Mouse (Mus musculus): ENCODE measurements at regions not wholly inside any gene's neighbourhood (a gene's known extent, or its start where the extent isn't known, plus 50 kb on each side); places are given as distances from the start of the nearest gene placed in this dataset.

GRCm38 (mm10) chr2:11416122-11416521, 137.8 kb downstream of the Pfkfb3 start:
- H3K9me3 ChIP-seq, result no peaks in the 10 kb centered on the region
- peaks cover 5% of the 10 kb centered on the region for H3K27me3 ChIP-seq (replicated peaks)
- peaks cover 23% of the 10 kb centered on the region for H3K4me1 ChIP-seq
- H3K36me3 ChIP-seq (replicated peaks; ENCODE audit: low read length), result no peaks in the 10 kb centered on the region
- no peak overlapping the region for H3K4me3 ChIP-seq (replicated peaks)
- TF ChIP-seq GATA1 (IDR thresholded peaks at IDR 0.05; ENCODE audit: borderline replicate concordance, low read length) (no peak), FLI1 (IDR thresholded peaks at IDR 0.05; ENCODE audit: low read length) (no peak)

- Histone ChIP-seq H3K4me3 (replicated peaks) (no peak overlapping the region), H3K27me3 (replicated peaks) (peaks cover 6% of the 10 kb centered on the region), H3K9me3 (no peaks in the 10 kb centered on the region), H3K4me1 (peaks cover 10% of the 10 kb centered on the region), H3K36me3 (replicated peaks; ENCODE audit: low read length) (no peaks in the 10 kb centered on the region)
- TF ChIP-seq GATA1 (IDR thresholded peaks at IDR 0.05; ENCODE audit: borderline replicate concordance, low read length), result no peak
- TF ChIP-seq FLI1 (IDR thresholded peaks at IDR 0.05; ENCODE audit: low read length), result no peak
Observed at GRCm38 (mm10) chr2:11412521-11412920, 141.4 kb downstream of the Pfkfb3 start.

GRCm38 (mm10) chr2:11408497-11408896, 145.4 kb downstream of the Pfkfb3 start:
- H3K36me3 ChIP-seq (replicated peaks; ENCODE audit: low read length), result no peaks in the 10 kb centered on the region
- H3K9me3 ChIP-seq, result no peaks in the 10 kb centered on the region
- H3K4me1 ChIP-seq, result peaks cover 10% of the 10 kb centered on the region
- peaks cover 2% of the 10 kb centered on the region for H3K27me3 ChIP-seq (replicated peaks)
- TF ChIP-seq FLI1 (IDR thresholded peaks at IDR 0.05; ENCODE audit: low read length) (no peak), GATA1 (IDR thresholded peaks at IDR 0.05; ENCODE audit: borderline replicate concordance, low read length) (no peak)
- no peak overlapping the region for H3K4me3 ChIP-seq (replicated peaks)

- no peaks in the 10 kb centered on the region for H3K36me3 ChIP-seq (replicated peaks; ENCODE audit: low read length)
- H3K4me3 ChIP-seq (replicated peaks), result no peak overlapping the region
- H3K9me3 ChIP-seq, result no peaks in the 10 kb centered on the region
- H3K27me3 ChIP-seq (replicated peaks), result peaks cover 2% of the 10 kb centered on the region
- TF ChIP-seq FLI1 (IDR thresholded peaks at IDR 0.05; ENCODE audit: low read length), result no peak
- no peak for TF ChIP-seq GATA1 (IDR thresholded peaks at IDR 0.05; ENCODE audit: borderline replicate concordance, low read length)
- H3K4me1 ChIP-seq, result peaks cover 5% of the 10 kb centered on the region
Observed at GRCm38 (mm10) chr2:11406103-11406615, 147.7 kb downstream of the Pfkfb3 start.

- Histone ChIP-seq H3K36me3 (replicated peaks; ENCODE audit: low read length) (no peaks in the 10 kb centered on the region), H3K4me3 (replicated peaks) (no peak overlapping the region)
- TF ChIP-seq GATA1 (IDR thresholded peaks at IDR 0.05; ENCODE audit: borderline replicate concordance, low read length), result no peak
Observed at GRCm38 (mm10) chr2:11402218-11402848, 151.5 kb downstream of the Pfkfb3 start.

GRCm38 (mm10) chr2:11399411-11399810, 154.5 kb downstream of the Pfkfb3 start:
- H3K36me3 ChIP-seq (replicated peaks; ENCODE audit: low read length), result no peaks in the 10 kb centered on the region
- no peaks in the 10 kb centered on the region for H3K27me3 ChIP-seq (replicated peaks)
- TF ChIP-seq GATA1 (IDR thresholded peaks at IDR 0.05; ENCODE audit: borderline replicate concordance, low read length), result no peak
- TF ChIP-seq FLI1 (IDR thresholded peaks at IDR 0.05; ENCODE audit: low read length), result no peak
- H3K4me3 ChIP-seq (replicated peaks), result no peak overlapping the region
- no peaks in the 10 kb centered on the region for H3K9me3 ChIP-seq
- H3K4me1 ChIP-seq, result peaks cover 37% of the 10 kb centered on the region

More at GRCm38 (mm10) chr2:11402218-11402848, 151.5 kb downstream of the Pfkfb3 start:
- no peaks in the 10 kb centered on the region for H3K9me3 ChIP-seq
- H3K27me3 ChIP-seq (replicated peaks), result no peaks in the 10 kb centered on the region
- H3K4me1 ChIP-seq, result peaks cover 17% of the 10 kb centered on the region

GRCm38 (mm10) chr2:11398949-11399348, 154.9 kb downstream of the Pfkfb3 start:
- Histone ChIP-seq H3K27me3 (replicated peaks) (no peaks in the 10 kb centered on the region), H3K4me1 (peaks cover 40% of the 10 kb centered on the region)
- no peak for TF ChIP-seq FLI1 (IDR thresholded peaks at IDR 0.05; ENCODE audit: low read length)
- TF ChIP-seq GATA1 (IDR thresholded peaks at IDR 0.05; ENCODE audit: borderline replicate concordance, low read length), result no peak

GRCm38 (mm10) chr2:11398391-11398790, 155.5 kb downstream of the Pfkfb3 start:
- Histone ChIP-seq H3K36me3 (replicated peaks; ENCODE audit: low read length) (no peaks in the 10 kb centered on the region), H3K4me1 (peaks cover 45% of the 10 kb centered on the region), H3K9me3 (no peaks in the 10 kb centered on the region), H3K4me3 (replicated peaks) (peak overlapping the region; percentile 26), H3K27me3 (replicated peaks) (no peaks in the 10 kb centered on the region)
- TF ChIP-seq GATA1 (IDR thresholded peaks at IDR 0.05; ENCODE audit: borderline replicate concordance, low read length) (no peak), FLI1 (IDR thresholded peaks at IDR 0.05; ENCODE audit: low read length) (no peak)

More at GRCm38 (mm10) chr2:11398949-11399348, 154.9 kb downstream of the Pfkfb3 start:
- Histone ChIP-seq H3K4me3 (replicated peaks) (peak overlapping the region; percentile 21), H3K9me3 (no peaks in the 10 kb centered on the region), H3K36me3 (replicated peaks; ENCODE audit: low read length) (no peaks in the 10 kb centered on the region)

- Histone ChIP-seq H3K36me3 (replicated peaks; ENCODE audit: low read length) (no peaks in the 10 kb centered on the region), H3K4me3 (replicated peaks) (no peak overlapping the region), H3K27me3 (replicated peaks) (no peaks in the 10 kb centered on the region), H3K9me3 (no peaks in the 10 kb centered on the region), H3K4me1 (peaks cover 40% of the 10 kb centered on the region)
- TF ChIP-seq FLI1 (IDR thresholded peaks at IDR 0.05; ENCODE audit: low read length) (no peak), GATA1 (IDR thresholded peaks at IDR 0.05; ENCODE audit: borderline replicate concordance, low read length) (no peak)
Observed at GRCm38 (mm10) chr2:11396835-11397234, 157.0 kb downstream of the Pfkfb3 start.

GRCm38 (mm10) chr2:11394675-11395349, 159.1 kb downstream of the Pfkfb3 start:
- TF ChIP-seq FLI1 (IDR thresholded peaks at IDR 0.05; ENCODE audit: low read length), result no peak
- TF ChIP-seq GATA1 (IDR thresholded peaks at IDR 0.05; ENCODE audit: borderline replicate concordance, low read length), result no peak
- no peaks in the 10 kb centered on the region for H3K36me3 ChIP-seq (replicated peaks; ENCODE audit: low read length)
- H3K4me1 ChIP-seq, result peaks cover 55% of the 10 kb centered on the region
- H3K9me3 ChIP-seq, result no peaks in the 10 kb centered on the region
- H3K27me3 ChIP-seq (replicated peaks), result no peaks in the 10 kb centered on the region
- no peak overlapping the region for H3K4me3 ChIP-seq (replicated peaks)

Data from megakaryocyte, embryonic 14.5 days (primary cell).